ENCODE assay signal across 8 mouse cellular contexts in the genomic region with DNA sequence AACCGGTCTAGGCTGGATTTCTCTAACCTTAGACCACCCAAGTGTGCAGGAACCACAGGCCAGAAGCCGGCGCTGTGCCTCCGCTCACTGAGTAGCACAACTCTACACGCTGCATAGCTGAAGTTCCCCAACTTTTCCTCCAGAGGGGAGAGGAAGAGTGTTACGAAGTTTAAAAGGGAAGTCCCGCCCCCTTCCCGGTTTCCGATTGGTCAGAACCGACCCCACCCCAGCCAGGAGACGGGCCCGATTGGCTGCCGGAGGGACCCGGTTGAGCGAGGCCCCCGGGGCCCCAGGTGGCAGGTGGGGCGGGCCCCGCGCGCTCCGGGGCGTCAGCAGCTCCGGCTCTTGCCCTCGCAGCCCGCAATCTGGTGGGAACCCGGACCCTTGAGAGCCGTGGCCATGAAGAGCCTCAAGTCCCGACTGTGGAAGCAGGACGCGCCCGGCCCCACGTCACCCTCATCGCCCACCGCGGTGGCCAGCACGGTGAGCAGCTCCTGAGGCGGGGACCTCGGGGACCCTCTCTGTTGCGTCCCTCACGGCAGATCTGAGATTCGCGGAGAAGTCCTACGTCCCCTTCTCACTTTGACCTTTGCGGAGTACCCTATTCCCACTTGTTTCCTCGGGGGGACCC. TPM values are rescaled to one million over a fixed set of nuclear protein-coding genes. Genes with fewer than 3 reads are reported as not detected.
A peak's percentile ranks its signal among the peaks of the same experiment; 100 is the strongest.
DNase-seq lines count a peak whose midpoint lies in the region; ATAC-seq and TF ChIP-seq lines count a peak whose summit lies in the region.

A gene (plus strand): TSS at position 333 of the 631 bp plus-strand sequence.

- no peak for ATAC-seq in erythroblast, adult 5-6 weeks (replicated peaks; ENCODE audit: low FRiP score, poor library complexity, severe bottlenecking)
- ATAC-seq in kidney, embryonic 15.5 days (replicated peaks; ENCODE audit: low FRiP score) = peak; percentile 97
- ATAC-seq in limb, embryonic 14.5 days (ENCODE audit: low FRiP score, low read depth) = peak; percentile 98
- peak; percentile 89 for ATAC-seq in midbrain, embryonic 16.5 days
- ATAC-seq in stomach, embryonic 14.5 days (ENCODE audit: insufficient number of reproducible peaks, insufficient read depth, low FRiP score, low read depth) = peak; percentile 98

- H3K4me2 ChIP-seq in kidney, embryonic 15.5 days = peak within 1 kb of the TSS; percentile 89
- H3K4me2 ChIP-seq in limb, embryonic 14.5 days (replicated peaks; ENCODE audit: low read depth, low read length, severe bottlenecking) = peak within 1 kb of the TSS; percentile 92
- H3K4me2 ChIP-seq in midbrain, embryonic 16.5 days (ENCODE audit: low read length) = peak within 1 kb of the TSS; percentile 100
- peak within 1 kb of the TSS; percentile 88 for H3K4me2 ChIP-seq in stomach, embryonic 14.5 days (replicated peaks; ENCODE audit: low read depth, low read length)

- peak within 1 kb of the TSS; percentile 87 for H3K9ac ChIP-seq in kidney, embryonic 15.5 days
- peak within 1 kb of the TSS; percentile 72 for H3K9ac ChIP-seq in limb, embryonic 14.5 days (ENCODE audit: low read depth, low read length, severe bottlenecking)
- H3K9ac ChIP-seq in midbrain, embryonic 16.5 days (ENCODE audit: low read depth, low read length) = peak within 1 kb of the TSS; percentile 75
- H3K9ac ChIP-seq in stomach, embryonic 14.5 days (replicated peaks; ENCODE audit: low read depth, low read length) = peak within 1 kb of the TSS; percentile 69

- H3K36me3 ChIP-seq in erythroblast, embryonic 14.5 days (ENCODE audit: control insufficient read depth) = no peaks in the 10 kb centered on the region
- H3K36me3 ChIP-seq in heart, embryonic 10.5 days = no peaks in the 10 kb centered on the region
- H3K36me3 ChIP-seq in kidney, embryonic 15.5 days = no peaks in the 10 kb centered on the region
- H3K36me3 ChIP-seq in limb, embryonic 14.5 days (ENCODE audit: control insufficient read depth, insufficient read depth, low read length) = no peaks in the 10 kb centered on the region
- no peaks in the 10 kb centered on the region for H3K36me3 ChIP-seq in midbrain, embryonic 16.5 days (ENCODE audit: control insufficient read depth, insufficient read depth, low read length)
- H3K36me3 ChIP-seq in stomach, embryonic 14.5 days (ENCODE audit: control insufficient read depth, insufficient read depth, low read length) = no peaks in the 10 kb centered on the region

- peaks cover 8% of the 10 kb centered on the region for H3K4me1 ChIP-seq in erythroblast, embryonic 14.5 days (ENCODE audit: control insufficient read depth)
- no peaks in the 10 kb centered on the region; the same call in 1 of the 2 replicates for H3K4me1 ChIP-seq in embryonic fibroblast, embryonic 13.5 days (ENCODE audit: control insufficient read depth, insufficient read depth, low read length)
- H3K4me1 ChIP-seq in heart, embryonic 10.5 days = peaks cover 38% of the 10 kb centered on the region
- peaks cover 19% of the 10 kb centered on the region; the same call in 1 of the 2 replicates for H3K4me1 ChIP-seq in kidney, embryonic 15.5 days
- 0 out of 2 replicates have a peak, but pooled peaks cover 3% of the 10 kb centered on the region for H3K4me1 ChIP-seq in limb, embryonic 14.5 days (ENCODE audit: control insufficient read depth, insufficient read depth, low read length)
- H3K4me1 ChIP-seq in midbrain, embryonic 16.5 days (ENCODE audit: control insufficient read depth, insufficient read depth, low read length) = peaks cover 15% of the 10 kb centered on the region
- peaks cover 4% of the 10 kb centered on the region; the same call in 1 of the 2 replicates for H3K4me1 ChIP-seq in stomach, embryonic 14.5 days (ENCODE audit: control insufficient read depth, insufficient read depth, low read length)

- peak; percentile 42; the same call in 1 of the 2 replicates for TF ChIP-seq CTCF in embryonic fibroblast, embryonic 13.5 days (IDR thresholded peaks at IDR 0.05; ENCODE audit: borderline replicate concordance, insufficient read depth, low read length)

- peak; percentile 97 for DNase-seq in heart, embryonic 10.5 days (ENCODE audit: low spot score)
- peak; percentile 99 for DNase-seq in limb, embryonic 14.5 days (ENCODE audit: low spot score)

- TF ChIP-seq POLR2A in embryonic fibroblast, embryonic 13.5 days (IDR thresholded peaks at IDR 0.05; ENCODE audit: low read depth, low read length) = peak; percentile 66
- 0 out of 2 replicates have a peak, but pooled peaks have one; percentile 23 for TF ChIP-seq POLR2A in limb, embryonic 14.5 days (IDR thresholded peaks at IDR 0.05; ENCODE audit: borderline replicate concordance, extremely low read depth, insufficient read depth, insufficient read length)

- H3K27ac ChIP-seq in embryonic fibroblast, embryonic 13.5 days (ENCODE audit: insufficient read depth, low read length) = no peak within 1 kb of the TSS
- H3K27ac ChIP-seq in heart, embryonic 10.5 days = peak within 1 kb of the TSS; percentile 95
- peak within 1 kb of the TSS; percentile 92 for H3K27ac ChIP-seq in kidney, embryonic 15.5 days
- H3K27ac ChIP-seq in limb, embryonic 14.5 days (replicated peaks; ENCODE audit: low read depth, low read length) = peak within 1 kb of the TSS; percentile 79
- H3K27ac ChIP-seq in midbrain, embryonic 16.5 days (ENCODE audit: low read length) = 0 out of 2 replicates have a peak within 1 kb of the TSS, but pooled peaks have one; percentile 11
- H3K27ac ChIP-seq in stomach, embryonic 14.5 days (ENCODE audit: low read length) = peak within 1 kb of the TSS; percentile 77

- under 1% methylated on average over 45 of the region's 45 CpGs for whole genome bisulfite sequencing in heart, embryonic 10.5 days
- under 1% methylated on average over 45 of the region's 45 CpGs for WGBS in kidney, embryonic 15.5 days
- under 1% methylated on average over 36 of the region's 45 CpGs for WGBS in limb, embryonic 14.5 days
- WGBS in midbrain, embryonic 16.5 days = under 1% methylated on average over 39 of the region's 45 CpGs
- under 1% methylated on average over 44 of the region's 45 CpGs for WGBS in stomach, embryonic 14.5 days

- no peaks in the 10 kb centered on the region for H3K9me3 ChIP-seq in erythroblast, embryonic 14.5 days (ENCODE audit: control insufficient read depth, low read length)
- H3K9me3 ChIP-seq in heart, embryonic 10.5 days = no peaks in the 10 kb centered on the region
- H3K9me3 ChIP-seq in kidney, embryonic 15.5 days (replicated peaks) = no peaks in the 10 kb centered on the region
- no peaks in the 10 kb centered on the region for H3K9me3 ChIP-seq in limb, embryonic 14.5 days (ENCODE audit: control insufficient read depth, low read length)
- no peaks in the 10 kb centered on the region for H3K9me3 ChIP-seq in midbrain, embryonic 16.5 days (replicated peaks; ENCODE audit: control insufficient read depth, low read length, poor library complexity, severe bottlenecking)
- H3K9me3 ChIP-seq in stomach, embryonic 14.5 days (ENCODE audit: control insufficient read depth, low read depth, low read length) = no peaks in the 10 kb centered on the region

- peaks cover 37% of the 10 kb centered on the region for H3K27me3 ChIP-seq in erythroblast, embryonic 14.5 days (ENCODE audit: control insufficient read depth)
- no peaks in the 10 kb centered on the region for H3K27me3 ChIP-seq in heart, embryonic 10.5 days (ENCODE audit: insufficient read depth, poor library complexity, severe bottlenecking)
- H3K27me3 ChIP-seq in kidney, embryonic 15.5 days = no peaks in the 10 kb centered on the region
- H3K27me3 ChIP-seq in limb, embryonic 14.5 days (ENCODE audit: control insufficient read depth, insufficient read depth, low read length) = no peaks in the 10 kb centered on the region
- no peaks in the 10 kb centered on the region for H3K27me3 ChIP-seq in midbrain, embryonic 16.5 days (ENCODE audit: control insufficient read depth, insufficient read depth, low read depth, low read length)
- no peaks in the 10 kb centered on the region for H3K27me3 ChIP-seq in stomach, embryonic 14.5 days (ENCODE audit: control insufficient read depth, insufficient read depth, low read length)

- H3K4me3 ChIP-seq in erythroblast, embryonic 14.5 days (replicated peaks) = peak within 1 kb of the TSS; percentile 61
- H3K4me3 ChIP-seq in embryonic fibroblast, embryonic 13.5 days (ENCODE audit: insufficient read depth, low read length) = peak within 1 kb of the TSS; percentile 91
- H3K4me3 ChIP-seq in heart, embryonic 10.5 days = peak within 1 kb of the TSS; percentile 91
- peak within 1 kb of the TSS; percentile 86 for H3K4me3 ChIP-seq in kidney, embryonic 15.5 days (replicated peaks)
- H3K4me3 ChIP-seq in limb, embryonic 14.5 days (replicated peaks; ENCODE audit: low read length) = peak within 1 kb of the TSS; percentile 86
- peak within 1 kb of the TSS; percentile 76 for H3K4me3 ChIP-seq in midbrain, embryonic 16.5 days (ENCODE audit: low read depth, low read length)
- peak within 1 kb of the TSS; percentile 87 for H3K4me3 ChIP-seq in stomach, embryonic 14.5 days (ENCODE audit: low read depth, low read length)

RNA-seq across cellular contexts. Expression of the gene that starts here (rescaled TPM):
- polyA plus RNA-seq in erythroblast, embryonic 14.5 days (2012) = 0.04 TPM in 1 of 2 replicates, not detected in the other
- not detected in 2 replicates for total RNA-seq in erythroblast, adult 5-6 weeks (2015; ENCODE audit: low replicate concordance)
- total RNA-seq in erythroblast, adult 5-6 weeks (2017; ENCODE audit: low replicate concordance) = not detected in 2 replicates
- 15.1 and 17.8 TPM in 2 replicates for polyA plus RNA-seq in embryonic fibroblast, embryonic 13.5 days (2011; ENCODE audit: insufficient read length, low read depth, missing spikeins)
- 34.3 and 39.5 TPM in 2 replicates for polyA plus RNA-seq in heart, embryonic 10.5 days (2016; fragmentation: Nextera tagmentation; extraction: Ambion mirVana)
- 33.5 and 36.2 TPM in 2 replicates for polyA plus RNA-seq in kidney, embryonic 15.5 days (2015; fragmentation: Nextera tagmentation; extraction: Ambion mirVana)
- polyA plus RNA-seq in limb, embryonic 14.5 days (2012; rRNA removed) = 14.8 and 23.5 TPM in 2 replicates
- 13.2 and 21.7 TPM in 2 replicates for polyA plus RNA-seq in limb, embryonic 14.5 days (2014; fragmentation: Nextera tagmentation; extraction: Ambion mirVana)
- 13.6 and 17.3 TPM in 2 replicates for polyA plus RNA-seq in midbrain, embryonic 16.5 days (2015; fragmentation: Nextera tagmentation; extraction: Ambion mirVana)
- polyA plus RNA-seq in stomach, embryonic 14.5 days (2014; fragmentation: Nextera tagmentation; extraction: Ambion mirVana) = 12.5 and 20.6 TPM in 2 replicates

Comparison
In these comparisons a context has a peak if more than half of its experiments do, and no peak if none do; other contexts are left out.
1. RNA of the gene that starts here (polyA plus RNA-seq): 33.5 to 36.2 TPM in kidney, embryonic 15.5 days, 34.3 to 39.5 TPM in heart, embryonic 10.5 days, 13.2 to 23.5 TPM in limb, embryonic 14.5 days, 12.5 to 20.6 TPM in stomach, embryonic 14.5 days, 15.1 to 17.8 TPM in embryonic fibroblast, embryonic 13.5 days and 13.6 to 17.3 TPM in midbrain, embryonic 16.5 days; 0.04 TPM in erythroblast, embryonic 14.5 days; every median in the first group is over 10 times any median in the second.
2. Peak in every context shown above with its lines, with median percentiles within 50 percentile points of each other: H3K4me3 ChIP-seq, H3K4me2 ChIP-seq and H3K9ac ChIP-seq.